Mouse (Mus musculus): ENCODE measurements around the gene Gm11397. TPM values are rescaled to one million over a fixed set of nuclear protein-coding genes. Genes with fewer than 3 reads are reported as not detected.
"Not testable (repeated sequence)": the region's sequence is repeated elsewhere in the genome, so short reads cannot be mapped to it uniquely, and the experiment has no call there.

Gene Gm11397
- polyA plus RNA-seq (2014; fragmentation: Nextera tagmentation; extraction: Ambion mirVana): not detected in 2 replicates

GRCm38 (mm10) chr13:33395461-33395860, at the start of gene Gm11397:
Gm11397 (plus strand) TSS chr13:33395761.
- H3K27ac ChIP-seq (replicated peaks; ENCODE audit: low read depth, low read length); H3K27me3 ChIP-seq (ENCODE audit: control insufficient read depth, insufficient read depth, low read length); ATAC-seq (ENCODE audit: insufficient number of reproducible peaks, low FRiP score, low TSS enrichment, low read depth); H3K4me1 ChIP-seq (ENCODE audit: control insufficient read depth, insufficient read depth, low read length); H3K9ac ChIP-seq (ENCODE audit: low read length); H3K4me3 ChIP-seq (ENCODE audit: low read depth, low read length); H3K9me3 ChIP-seq (ENCODE audit: control insufficient read depth, low read length); DNase-seq (ENCODE audit: low spot score); H3K36me3 ChIP-seq (ENCODE audit: control insufficient read depth, insufficient read depth, low read length); H3K4me2 ChIP-seq (ENCODE audit: low read depth, severe bottlenecking): not testable (repeated sequence)
- WGBS: 97% methylated on average over 2 of the region's 2 CpGs

GRCm38 (mm10) chr13:33356666-33357065, 38.9 kb upstream of the Gm11397 start:
- H3K4me1 ChIP-seq (ENCODE audit: control insufficient read depth, insufficient read depth, low read length); H3K9ac ChIP-seq (ENCODE audit: low read length); ATAC-seq (ENCODE audit: insufficient number of reproducible peaks, low FRiP score, low TSS enrichment, low read depth); DNase-seq (ENCODE audit: low spot score); H3K27me3 ChIP-seq (ENCODE audit: control insufficient read depth, insufficient read depth, low read length); H3K4me3 ChIP-seq (ENCODE audit: low read depth, low read length); H3K4me2 ChIP-seq (ENCODE audit: low read depth, severe bottlenecking); H3K36me3 ChIP-seq (ENCODE audit: control insufficient read depth, insufficient read depth, low read length); H3K27ac ChIP-seq (replicated peaks; ENCODE audit: low read depth, low read length); H3K9me3 ChIP-seq (ENCODE audit: control insufficient read depth, low read length): not testable (repeated sequence)
- no CpG with 5 or more reads among the region's 1 CpGs for WGBS

- ATAC-seq (ENCODE audit: insufficient number of reproducible peaks, low FRiP score, low TSS enrichment, low read depth); H3K27ac ChIP-seq (replicated peaks; ENCODE audit: low read depth, low read length); H3K4me1 ChIP-seq (ENCODE audit: control insufficient read depth, insufficient read depth, low read length); DNase-seq (ENCODE audit: low spot score); H3K9me3 ChIP-seq (ENCODE audit: control insufficient read depth, low read length); H3K27me3 ChIP-seq (ENCODE audit: control insufficient read depth, insufficient read depth, low read length); H3K4me3 ChIP-seq (ENCODE audit: low read depth, low read length); H3K9ac ChIP-seq (ENCODE audit: low read length); H3K4me2 ChIP-seq (ENCODE audit: low read depth, severe bottlenecking); H3K36me3 ChIP-seq (ENCODE audit: control insufficient read depth, insufficient read depth, low read length): not testable (repeated sequence)
These were observed 37.2 kb downstream of the Gm11397 start for GRCm38 (mm10) chr13:33432714-33433113.

Other genes starting within 250 kb of the Gm11397 start
- not detected in 2 replicates for gene Serpinb9c, start 236.0 kb upstream of the Gm11397 start, polyA plus RNA-seq (2014; fragmentation: Nextera tagmentation; extraction: Ambion mirVana)
- not detected in 2 replicates for gene Serpinb9d, start 202.8 kb upstream of the Gm11397 start, polyA plus RNA-seq (2014; fragmentation: Nextera tagmentation; extraction: Ambion mirVana)
- gene Serpinb9e, start 146.1 kb upstream of the Gm11397 start, polyA plus RNA-seq (2014; fragmentation: Nextera tagmentation; extraction: Ambion mirVana): not detected in 2 replicates
- not detected in 2 replicates for gene Serpinb9f, start 71.7 kb upstream of the Gm11397 start, polyA plus RNA-seq (2014; fragmentation: Nextera tagmentation; extraction: Ambion mirVana)
- not detected in 2 replicates for gene Serpinb9g, start 89.0 kb downstream of the Gm11397 start, polyA plus RNA-seq (2014; fragmentation: Nextera tagmentation; extraction: Ambion mirVana)